Mouse (Mus musculus) brain, embryonic 14.5 days (tissue): ENCODE data around the gene Gm9999.

Source experiments
- CTCF ChIP-seq: fragments of 200-500 bp; IDR thresholded peaks from 2 replicates; pipeline ENCODE4 v1.5.1; 2012; ENCODE audit warnings: inconsistent platforms, mild to moderate bottlenecking, moderate library complexity, borderline replicate concordance; ENCODE audit not compliant: insufficient read depth, insufficient read length; ENCODE audit errors: extremely low read depth
- POLR2A ChIP-seq: fragments of 200-500 bp; IDR thresholded peaks from 2 replicates; pipeline ENCODE4 v1.6.1; 2012; ENCODE audit warnings: mild to moderate bottlenecking, inconsistent platforms, borderline replicate concordance; ENCODE audit not compliant: poor library complexity, insufficient read depth, insufficient read length, severe bottlenecking; ENCODE audit errors: extremely low read depth

- TF ChIP-seq CTCF (no peak), POLR2A (no peak)
These were observed 17.2 kb downstream of the Gm9999 start for GRCm38 (mm10) chr7:47000644-47000983.
